Comparison of ENCODE assay signal across 9 mouse cellular contexts in the genomic region with DNA sequence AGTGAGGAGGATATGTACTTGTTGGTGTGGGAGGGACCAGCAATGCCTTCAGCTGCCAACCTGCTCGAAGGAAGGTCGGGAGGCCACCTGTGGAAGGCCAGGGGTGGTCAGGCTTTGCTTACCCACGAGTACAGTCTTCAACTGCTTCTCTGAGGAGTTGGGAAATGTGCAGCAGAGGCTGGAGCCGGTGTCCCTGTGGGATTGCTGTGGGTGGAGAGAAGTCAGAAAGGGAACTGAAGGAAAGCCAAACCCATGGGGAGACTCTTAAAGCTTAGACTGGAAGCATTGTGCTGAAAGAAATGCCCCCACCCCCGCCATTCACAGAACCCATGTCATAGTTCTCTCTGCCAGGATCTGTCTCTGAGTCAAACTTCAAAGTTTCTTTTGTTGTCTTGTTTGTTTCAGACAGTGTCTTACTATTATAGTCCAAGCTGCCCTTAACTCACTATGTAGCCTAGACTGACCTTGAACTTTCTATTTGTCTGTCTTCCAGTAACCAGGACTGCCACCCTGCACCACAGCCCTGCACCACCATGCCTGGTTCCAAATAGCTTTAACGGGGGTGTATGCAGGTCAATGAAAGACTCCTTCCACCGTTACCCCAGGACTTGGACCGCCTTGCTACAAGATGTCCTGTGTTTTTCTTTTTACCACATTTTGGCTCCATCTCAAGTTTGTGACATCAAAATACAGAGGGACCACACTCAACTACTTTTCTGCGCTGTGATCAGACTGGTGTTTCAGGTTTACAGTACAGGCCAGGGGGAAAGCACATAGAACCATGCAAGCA.
A peak's percentile ranks its signal among the peaks of the same experiment; 100 is the strongest.
DNase-seq lines count a peak whose midpoint lies in the region; ATAC-seq and TF ChIP-seq lines count a peak whose summit lies in the region.
"Had no signal": no experiment of that assay in that cellular context is flagged by ENCODE, and none has a peak within 500 bp of the region (broad histone marks: within the 10 kb centered on the region; RNA-seq: fewer than 3 reads in every experiment).

No protein-coding gene starts in this region.

- no peaks in the 10 kb centered on the region for H3K9me3 ChIP-seq in midbrain, embryonic 10.5 days (replicated peaks)
- no peaks in the 10 kb centered on the region for H3K9me3 ChIP-seq in midbrain, embryonic 15.5 days
- H3K9me3 ChIP-seq in heart, embryonic 13.5 days, result no peaks in the 10 kb centered on the region

- H3K4me1 ChIP-seq in midbrain, embryonic 10.5 days, result peaks cover 44% of the 10 kb centered on the region
- H3K4me1 ChIP-seq in midbrain, embryonic 15.5 days, result no peaks in the 10 kb centered on the region
- H3K4me1 ChIP-seq in heart, embryonic 13.5 days, result peaks cover 34% of the 10 kb centered on the region
- H3K4me1 ChIP-seq in small intestine, adult 2 months (ENCODE audit: control insufficient read depth, insufficient read depth, insufficient read length, low read length), result peaks cover 15% of the 10 kb centered on the region; the same call in 1 of the 2 replicates

- peak overlapping the region; percentile 38 for H3K4me3 ChIP-seq in gastrocnemius, adult 2 months
- no peak overlapping the region for H3K4me3 ChIP-seq in midbrain, embryonic 10.5 days
- no peak overlapping the region for H3K4me3 ChIP-seq in midbrain, embryonic 15.5 days
- H3K4me3 ChIP-seq in heart, embryonic 13.5 days, result no peak overlapping the region
- H3K4me3 ChIP-seq in small intestine, adult 2 months (ENCODE audit: low read depth, low read length), result no peak overlapping the region

- TF ChIP-seq CTCF in gastrocnemius, adult 2 months (IDR thresholded peaks at IDR 0.05), result no peak
- TF ChIP-seq CTCF in small intestine, adult 2 months (IDR thresholded peaks at IDR 0.05; ENCODE audit: extremely low read depth, insufficient read length, insufficient replicate concordance, low read depth, low read length), result no peak

- TF ChIP-seq POLR2A in small intestine, adult 2 months (IDR thresholded peaks at IDR 0.05; ENCODE audit: low read depth, low read length), result no peak

- intact Hi-C loops in gastrocnemius, adult 2 months (cut with DNase I), result loop anchor here (5.0 kb wide), 1 partner anchor 36 kb away; no protein-coding TSS in a partner anchor

- H3K9ac ChIP-seq in midbrain, embryonic 15.5 days, result no peak overlapping the region
- no peak overlapping the region for H3K9ac ChIP-seq in heart, embryonic 13.5 days

- 84% methylated on average over 9 of the region's 9 CpGs for WGBS in midbrain, embryonic 10.5 days
- 75% methylated on average over 9 of the region's 9 CpGs for WGBS in midbrain, embryonic 15.5 days
- WGBS in heart, embryonic 13.5 days, result 65% methylated on average over 9 of the region's 9 CpGs
- 55% methylated on average over 9 of the region's 9 CpGs for WGBS in small intestine, adult 2 months

- no peaks in the 10 kb centered on the region for H3K27me3 ChIP-seq in midbrain, embryonic 10.5 days (ENCODE audit: low read depth, poor library complexity, severe bottlenecking)
- no peaks in the 10 kb centered on the region for H3K27me3 ChIP-seq in midbrain, embryonic 15.5 days (replicated peaks)
- no peaks in the 10 kb centered on the region for H3K27me3 ChIP-seq in heart, embryonic 13.5 days (replicated peaks)
- no peaks in the 10 kb centered on the region for H3K27me3 ChIP-seq in small intestine, adult 2 months (ENCODE audit: control insufficient read depth, insufficient read depth, low read length)

- H3K4me2 ChIP-seq in midbrain, embryonic 15.5 days, result no peak overlapping the region
- H3K4me2 ChIP-seq in heart, embryonic 13.5 days, result no peak overlapping the region

- H3K36me3 ChIP-seq in midbrain, embryonic 10.5 days, result peaks cover 16% of the 10 kb centered on the region
- no peaks in the 10 kb centered on the region for H3K36me3 ChIP-seq in midbrain, embryonic 15.5 days (replicated peaks)
- 0 out of 2 replicates have a peak, but pooled peaks cover 10% of the 10 kb centered on the region for H3K36me3 ChIP-seq in heart, embryonic 13.5 days
- H3K36me3 ChIP-seq in small intestine, adult 2 months (ENCODE audit: control insufficient read depth, insufficient read depth, low read length), result no peaks in the 10 kb centered on the region

- H3K27ac ChIP-seq in gastrocnemius, adult 2 months, result peak overlapping the region; percentile 66
- peak overlapping the region; percentile 52; the same call in 1 of the 2 replicates for H3K27ac ChIP-seq in midbrain, embryonic 10.5 days (replicated peaks)
- H3K27ac ChIP-seq in midbrain, embryonic 15.5 days, result no peak overlapping the region
- H3K27ac ChIP-seq in heart, embryonic 13.5 days (replicated peaks), result peak overlapping the region; percentile 76
- 0 out of 2 replicates have a peak overlapping the region, but pooled peaks have one; percentile 9 for H3K27ac ChIP-seq in small intestine, adult 2 months (ENCODE audit: insufficient read depth, low read depth, low read length)

- ATAC-seq in midbrain, embryonic 15.5 days (replicated peaks), result no peak
- no peak for ATAC-seq in heart, embryonic 13.5 days (ENCODE audit: extremely low read depth, insufficient number of reproducible peaks, low FRiP score, low TSS enrichment)
- no peak for ATAC-seq in megakaryocyte progenitor cell, adult 5-6 weeks (replicated peaks; ENCODE audit: poor library complexity)

- DNase-seq in gastrocnemius, adult 2 months, result peak; percentile 54
- no peak for DNase-seq in gastrocnemius, adult 8-10 months (ENCODE audit: low spot score in 2 of 2)
- no peak for DNase-seq in midbrain, embryonic 10.5 days (ENCODE audit: low spot score)
- DNase-seq in ovary, postnatal 10 days (ENCODE audit: low spot score), result no peak
- DNase-seq: lung, adult 2 months had no signal
